Mouse (Mus musculus): ENCODE measurements at regions not wholly inside any gene's neighbourhood (a gene's known extent, or its start where the extent isn't known, plus 50 kb on each side); places are given as distances from the start of the nearest gene placed in this dataset.

- H3K4me3 ChIP-seq: no peak overlapping the region
- no peak overlapping the region for H3K9ac ChIP-seq
- H3K27me3 ChIP-seq: no peaks in the 10 kb centered on the region
- H3K4me2 ChIP-seq: 0 out of 2 replicates have a peak overlapping the region, but pooled peaks have one; percentile 29
- no peaks in the 10 kb centered on the region for H3K36me3 ChIP-seq
- H3K9me3 ChIP-seq: no peaks in the 10 kb centered on the region
- peaks cover 9% of the 10 kb centered on the region for H3K4me1 ChIP-seq (replicated peaks)
- no peak overlapping the region for H3K27ac ChIP-seq
- WGBS: 23% methylated on average over 9 of the region's 9 CpGs
- peak; percentile 59 for ATAC-seq (ENCODE audit: low FRiP score)
Observed at GRCm38 (mm10) chr1:94413043-94413442, 360.7 kb upstream of the Pdcd1 start.

GRCm38 (mm10) chr1:94366606-94367005 is 314.3 kb upstream of the Pdcd1 start:
- no peak overlapping the region for H3K9ac ChIP-seq
- no peak overlapping the region for H3K27ac ChIP-seq
- no peaks in the 10 kb centered on the region for H3K27me3 ChIP-seq
- ATAC-seq (ENCODE audit: low FRiP score): no peak
- no peaks in the 10 kb centered on the region for H3K36me3 ChIP-seq
- WGBS: 88% methylated on average over 1 of the region's 1 CpGs
- no peak overlapping the region for H3K4me2 ChIP-seq
- no peaks in the 10 kb centered on the region for H3K9me3 ChIP-seq
- H3K4me3 ChIP-seq: no peak overlapping the region
- no peaks in the 10 kb centered on the region for H3K4me1 ChIP-seq (replicated peaks)

- H3K4me1 ChIP-seq (replicated peaks): no peaks in the 10 kb centered on the region
- no peaks in the 10 kb centered on the region for H3K9me3 ChIP-seq
- H3K4me3 ChIP-seq: no peak overlapping the region
- H3K36me3 ChIP-seq: no peaks in the 10 kb centered on the region
- H3K4me2 ChIP-seq: no peak overlapping the region
- H3K27ac ChIP-seq: no peak overlapping the region
- no peak overlapping the region for H3K9ac ChIP-seq
- no peak for ATAC-seq (ENCODE audit: low FRiP score)
- H3K27me3 ChIP-seq: no peaks in the 10 kb centered on the region
- 69% methylated on average over 1 of the region's 1 CpGs for WGBS
Observed at GRCm38 (mm10) chr1:94356996-94357395, 304.6 kb upstream of the Pdcd1 start.

- Histone ChIP-seq H3K36me3 (no peaks in the 10 kb centered on the region), H3K27ac (no peak overlapping the region), H3K9me3 (no peaks in the 10 kb centered on the region), H3K4me1 (replicated peaks) (no peaks in the 10 kb centered on the region), H3K9ac (no peak overlapping the region), H3K4me2 (no peak overlapping the region), H3K4me3 (no peak overlapping the region), H3K27me3 (no peaks in the 10 kb centered on the region)
- no peak for ATAC-seq (ENCODE audit: low FRiP score)
- WGBS: 50% methylated on average over 3 of the region's 3 CpGs
Observed at GRCm38 (mm10) chr1:94355873-94356272, 303.5 kb upstream of the Pdcd1 start.

GRCm38 (mm10) chr1:94342576-94342975 is 290.2 kb upstream of the Pdcd1 start:
- Histone ChIP-seq H3K27ac (no peak overlapping the region), H3K36me3 (no peaks in the 10 kb centered on the region), H3K4me1 (replicated peaks) (no peaks in the 10 kb centered on the region), H3K4me2 (no peak overlapping the region), H3K4me3 (no peak overlapping the region), H3K9ac (no peak overlapping the region), H3K9me3 (no peaks in the 10 kb centered on the region), H3K27me3 (no peaks in the 10 kb centered on the region)
- 100% methylated on average over 2 of the region's 2 CpGs for WGBS
- no peak for ATAC-seq (ENCODE audit: low FRiP score)

- Histone ChIP-seq H3K36me3 (no peaks in the 10 kb centered on the region), H3K4me3 (no peak overlapping the region), H3K27me3 (no peaks in the 10 kb centered on the region), H3K27ac (no peak overlapping the region), H3K9me3 (no peaks in the 10 kb centered on the region), H3K9ac (no peak overlapping the region), H3K4me2 (no peak overlapping the region), H3K4me1 (replicated peaks) (no peaks in the 10 kb centered on the region)
- 79% methylated on average over 3 of the region's 3 CpGs for WGBS
- ATAC-seq (ENCODE audit: low FRiP score): no peak
Observed at GRCm38 (mm10) chr1:94341237-94341636, 288.9 kb upstream of the Pdcd1 start.

GRCm38 (mm10) chr1:94318029-94318428 is 265.7 kb upstream of the Pdcd1 start:
- no peaks in the 10 kb centered on the region for H3K27me3 ChIP-seq
- no peak overlapping the region for H3K4me2 ChIP-seq
- no peaks in the 10 kb centered on the region for H3K4me1 ChIP-seq (replicated peaks)
- no peak overlapping the region for H3K27ac ChIP-seq
- no peak overlapping the region for H3K9ac ChIP-seq
- H3K36me3 ChIP-seq: no peaks in the 10 kb centered on the region
- no peak overlapping the region for H3K4me3 ChIP-seq
- no peak for ATAC-seq (ENCODE audit: low FRiP score)
- H3K9me3 ChIP-seq: no peaks in the 10 kb centered on the region

- H3K36me3 ChIP-seq: no peaks in the 10 kb centered on the region
- 77% methylated on average over 1 of the region's 1 CpGs for WGBS
- H3K9ac ChIP-seq: no peak overlapping the region
- no peaks in the 10 kb centered on the region for H3K27me3 ChIP-seq
- H3K27ac ChIP-seq: no peak overlapping the region
- no peak overlapping the region for H3K4me2 ChIP-seq
- no peak for ATAC-seq (ENCODE audit: low FRiP score)
- H3K4me1 ChIP-seq (replicated peaks): no peaks in the 10 kb centered on the region
- H3K4me3 ChIP-seq: no peak overlapping the region
- H3K9me3 ChIP-seq: no peaks in the 10 kb centered on the region
Observed at GRCm38 (mm10) chr1:94298395-94298794, 246.0 kb upstream of the Pdcd1 start.

GRCm38 (mm10) chr1:94272569-94272968 is 220.2 kb upstream of the Pdcd1 start:
- ATAC-seq (ENCODE audit: low FRiP score): no peak
- no peak overlapping the region for H3K27ac ChIP-seq
- H3K27me3 ChIP-seq: no peaks in the 10 kb centered on the region
- 79% methylated on average over 4 of the region's 4 CpGs for WGBS
- H3K9me3 ChIP-seq: no peaks in the 10 kb centered on the region
- no peak overlapping the region for H3K4me2 ChIP-seq
- no peaks in the 10 kb centered on the region for H3K4me1 ChIP-seq (replicated peaks)
- H3K36me3 ChIP-seq: no peaks in the 10 kb centered on the region
- no peak overlapping the region for H3K4me3 ChIP-seq
- no peak overlapping the region for H3K9ac ChIP-seq

- no peaks in the 10 kb centered on the region for H3K27me3 ChIP-seq
- 0 out of 2 replicates have a peak, but pooled peaks have one; percentile 46 for ATAC-seq (ENCODE audit: low FRiP score)
- no peak overlapping the region for H3K27ac ChIP-seq
- H3K9ac ChIP-seq: no peak overlapping the region
- H3K4me3 ChIP-seq: no peak overlapping the region
- H3K4me2 ChIP-seq: no peak overlapping the region
- H3K36me3 ChIP-seq: no peaks in the 10 kb centered on the region
- no peaks in the 10 kb centered on the region for H3K4me1 ChIP-seq (replicated peaks)
- 77% methylated on average over 8 of the region's 8 CpGs for WGBS
- H3K9me3 ChIP-seq: no peaks in the 10 kb centered on the region
Observed at GRCm38 (mm10) chr1:94263313-94263712, 211.0 kb upstream of the Pdcd1 start.

GRCm38 (mm10) chr1:94235426-94235825 is 183.1 kb upstream of the Pdcd1 start:
- ATAC-seq (ENCODE audit: low FRiP score): no peak
- H3K4me1 ChIP-seq (replicated peaks): no peaks in the 10 kb centered on the region

GRCm38 (mm10) chr1:94221006-94221405 is 168.7 kb upstream of the Pdcd1 start:
- Histone ChIP-seq H3K4me2 (no peak overlapping the region), H3K9me3 (no peaks in the 10 kb centered on the region), H3K9ac (no peak overlapping the region), H3K4me1 (replicated peaks) (no peaks in the 10 kb centered on the region), H3K36me3 (no peaks in the 10 kb centered on the region), H3K4me3 (no peak overlapping the region), H3K27ac (no peak overlapping the region), H3K27me3 (no peaks in the 10 kb centered on the region)
- no peak for ATAC-seq (ENCODE audit: low FRiP score)
- 52% methylated on average over 3 of the region's 3 CpGs for WGBS

More at GRCm38 (mm10) chr1:94235426-94235825, 183.1 kb upstream of the Pdcd1 start:
- Histone ChIP-seq H3K4me2 (no peak overlapping the region), H3K9ac (no peak overlapping the region), H3K27me3 (no peaks in the 10 kb centered on the region), H3K27ac (no peak overlapping the region), H3K9me3 (no peaks in the 10 kb centered on the region), H3K4me3 (no peak overlapping the region), H3K36me3 (no peaks in the 10 kb centered on the region)
- 74% methylated on average over 1 of the region's 1 CpGs for WGBS

- no peaks in the 10 kb centered on the region for H3K27me3 ChIP-seq
- H3K9ac ChIP-seq: no peak overlapping the region
- H3K27ac ChIP-seq: no peak overlapping the region
- WGBS: 78% methylated on average over 2 of the region's 2 CpGs
- H3K4me2 ChIP-seq: no peak overlapping the region
- no peak overlapping the region for H3K4me3 ChIP-seq
- H3K36me3 ChIP-seq: no peaks in the 10 kb centered on the region
- H3K9me3 ChIP-seq: no peaks in the 10 kb centered on the region
- no peak for ATAC-seq (ENCODE audit: low FRiP score)
- no peaks in the 10 kb centered on the region for H3K4me1 ChIP-seq (replicated peaks)
Observed at GRCm38 (mm10) chr1:94217407-94217806, 165.1 kb upstream of the Pdcd1 start.

GRCm38 (mm10) chr1:94208929-94209328 is 156.6 kb upstream of the Pdcd1 start:
- no peak for ATAC-seq (ENCODE audit: low FRiP score)
- H3K4me3 ChIP-seq: no peak overlapping the region
- 90% methylated on average over 4 of the region's 4 CpGs for WGBS
- H3K27me3 ChIP-seq: no peaks in the 10 kb centered on the region
- no peaks in the 10 kb centered on the region for H3K4me1 ChIP-seq (replicated peaks)
- H3K36me3 ChIP-seq: no peaks in the 10 kb centered on the region
- H3K4me2 ChIP-seq: no peak overlapping the region
- no peak overlapping the region for H3K9ac ChIP-seq
- no peak overlapping the region for H3K27ac ChIP-seq
- H3K9me3 ChIP-seq: no peaks in the 10 kb centered on the region
